Mouse (Mus musculus) CH12.LX (cell line): Measurements from ENCODE around the gene 1700013H16Rik. TPM values are rescaled to one million over a fixed set of nuclear protein-coding genes. Genes with fewer than 3 reads are reported as not detected.

Experiments used
- DNase-seq: peaks from one replicate; pipeline ENCODE4 v3.0.0-alpha.2; 2013; ENCODE audit errors: extremely low read depth
- H3K27ac ChIP-seq: 2 replicates; pipeline ENCODE4 v1.5.1; 2012; ENCODE audit warnings: low read depth, mild to moderate bottlenecking, control low read depth, moderate library complexity; ENCODE audit not compliant: insufficient read depth
- H3K27me3 ChIP-seq: replicated peaks from 2 replicates; pipeline ENCODE3; 2012; ENCODE audit warnings: inconsistent platforms
- H3K36me3 ChIP-seq, 2 experiments: replicated peaks in 1 of 2; 2 replicates each; pipeline versions ENCODE3 to v1.6.1; 2012; ENCODE audit warnings: inconsistent platforms in 1 of 2, low read length in 1 of 2, mild to moderate bottlenecking in 1 of 2, mixed read lengths in 1 of 2, moderate library complexity in 1 of 2; ENCODE audit not compliant: control insufficient read depth in 1 of 2, insufficient read depth in 1 of 2
- H3K4me1 ChIP-seq, 2 experiments: 2 replicates each; pipeline ENCODE4 v1.6.1; 2012; ENCODE audit warnings: inconsistent platforms in 1 of 2, moderate library complexity in 1 of 2; ENCODE audit not compliant: insufficient read depth in 2 of 2, control insufficient read depth in 1 of 2
- H3K4me2 ChIP-seq: 2 replicates; pipeline ENCODE4 v1.6.1; 2012; ENCODE audit warnings: low read depth, mild to moderate bottlenecking, control low read depth; ENCODE audit not compliant: poor library complexity, insufficient read depth, severe bottlenecking
- H3K4me3 ChIP-seq, 3 experiments: fragments of 150-350 bp in 1 of 3; sonication (generic) in 1 of 3; replicated peaks in 1 of 3; 2 replicates each; pipeline versions ENCODE3 to v1.5.1; 2011 to 2012; ENCODE audit warnings: low read depth in 2 of 3, low read length in 2 of 3, mild to moderate bottlenecking in 2 of 3, moderate library complexity in 2 of 3, control low read depth in 1 of 3, improper control_type of control experiment in 1 of 3, inconsistent platforms in 1 of 3, mixed read lengths in 1 of 3; ENCODE audit not compliant: poor library complexity in 1 of 3
- H3K79me2 ChIP-seq: replicated peaks from 2 replicates; pipeline ENCODE4 v1.6.1; 2012; ENCODE audit warnings: mild to moderate bottlenecking, moderate library complexity; ENCODE audit not compliant: control insufficient read depth, poor library complexity, insufficient read depth, severe bottlenecking; ENCODE audit errors: extremely low read depth
- H3K9ac ChIP-seq: 2 replicates; pipeline ENCODE4 v1.6.1; 2012; ENCODE audit warnings: low read depth, mild to moderate bottlenecking, control low read depth, moderate library complexity; ENCODE audit not compliant: insufficient read depth
- H3K9me3 ChIP-seq: replicated peaks from 2 replicates; pipeline ENCODE3; 2012; ENCODE audit warnings: low read length, inconsistent platforms, mixed read lengths
- BHLHE40 ChIP-seq: IDR thresholded peaks from 2 replicates; pipeline ENCODE4 v1.6.1; 2011; ENCODE audit warnings: mild to moderate bottlenecking, low read depth, low read length, improper control_type of control experiment
- CHD2 ChIP-seq: IDR thresholded peaks from 2 replicates; pipeline ENCODE4 v1.6.1; 2011; ENCODE audit warnings: low read length, improper control_type of control experiment
- E2F4 ChIP-seq: IDR thresholded peaks from 2 replicates; pipeline ENCODE4 v1.6.1; 2011; ENCODE audit warnings: low read depth, low read length, improper control_type of control experiment; ENCODE audit not compliant: insufficient replicate concordance
- ELF1 ChIP-seq: IDR thresholded peaks from 2 replicates; pipeline ENCODE4 v1.6.1; 2014; ENCODE audit warnings: low read depth, mild to moderate bottlenecking, inconsistent platforms, low read length, improper control_type of control experiment
- IRF4 ChIP-seq: IDR thresholded peaks from 2 replicates; pipeline ENCODE4 v1.6.1; 2014; ENCODE audit warnings: low read depth, mild to moderate bottlenecking, inconsistent platforms, low read length, improper control_type of control experiment
- KAT2A ChIP-seq: IDR thresholded peaks from 2 replicates; pipeline ENCODE4 v1.6.1; 2012; ENCODE audit warnings: low read length, improper control_type of control experiment, inconsistent platforms; ENCODE audit not compliant: insufficient replicate concordance
- MAFK ChIP-seq: IDR thresholded peaks from 2 replicates; pipeline ENCODE4 v1.6.1; 2011; ENCODE audit warnings: low read length, improper control_type of control experiment; ENCODE audit not compliant: insufficient replicate concordance
- MEF2A ChIP-seq: IDR thresholded peaks from 2 replicates; pipeline ENCODE4 v1.6.1; 2014; ENCODE audit warnings: low read depth, mild to moderate bottlenecking, inconsistent platforms, low read length, improper control_type of control experiment, borderline replicate concordance
- MXI1 ChIP-seq: IDR thresholded peaks from 2 replicates; pipeline ENCODE4 v1.6.1; 2011; ENCODE audit warnings: mild to moderate bottlenecking, low read depth, low read length, improper control_type of control experiment
- MYC ChIP-seq: IDR thresholded peaks from 2 replicates; pipeline ENCODE4 v1.6.1; 2011; ENCODE audit warnings: low read depth, mild to moderate bottlenecking, improper control_type of control experiment, low read length
- NELFE ChIP-seq: IDR thresholded peaks from 2 replicates; pipeline ENCODE4 v1.6.1; 2011; ENCODE audit warnings: low read depth, low read length, improper control_type of control experiment
- NRF1 ChIP-seq: IDR thresholded peaks from 2 replicates; pipeline ENCODE4 v1.6.1; 2014; ENCODE audit warnings: low read depth, mild to moderate bottlenecking, inconsistent platforms, low read length, improper control_type of control experiment, moderate library complexity
- POLR2A ChIP-seq: IDR thresholded peaks from 2 replicates; pipeline ENCODE4 v1.6.1; 2011; ENCODE audit warnings: low read depth, mild to moderate bottlenecking, improper control_type of control experiment, low read length
- POLR2AphosphoS2 ChIP-seq: IDR thresholded peaks from 2 replicates; pipeline ENCODE4 v1.6.1; 2011; ENCODE audit warnings: low read depth, low read length, improper control_type of control experiment
- RAD21 ChIP-seq: IDR thresholded peaks from 2 replicates; pipeline ENCODE4 v1.6.1; 2011; ENCODE audit warnings: low read depth, mild to moderate bottlenecking, low read length, improper control_type of control experiment, moderate library complexity
- RCOR1 ChIP-seq: conservative IDR thresholded peaks from 2 replicates; pipeline ENCODE4 v1.6.1; 2012; ENCODE audit warnings: low read depth, mild to moderate bottlenecking, inconsistent platforms, low read length, improper control_type of control experiment
- TBP ChIP-seq: conservative IDR thresholded peaks from 2 replicates; pipeline ENCODE4 v1.6.1; 2011; ENCODE audit warnings: low read depth, low read length, improper control_type of control experiment
- TCF12 ChIP-seq: IDR thresholded peaks from 2 replicates; pipeline ENCODE4 v1.6.1; 2014; ENCODE audit warnings: low read depth, mild to moderate bottlenecking, inconsistent platforms, low read length, improper control_type of control experiment
- UBTF ChIP-seq: IDR thresholded peaks from 2 replicates; pipeline ENCODE4 v1.6.1; 2012; ENCODE audit warnings: low read depth, mild to moderate bottlenecking, inconsistent platforms, low read length, improper control_type of control experiment, moderate library complexity
- USF1 ChIP-seq: IDR thresholded peaks from 2 replicates; pipeline ENCODE4 v1.6.1; 2014; ENCODE audit warnings: low read depth, mild to moderate bottlenecking, inconsistent platforms, low read length, improper control_type of control experiment
- USF2 ChIP-seq: conservative IDR thresholded peaks from 2 replicates; pipeline ENCODE4 v1.6.1; 2011; ENCODE audit warnings: low read depth, low read length, improper control_type of control experiment
- dilution Hi-C: fragments of 300-500 bp; cut with MboI; formaldehyde crosslinking; loops from 2 replicates; pipeline ENCODE4 v1.14.3; 2020; ENCODE audit warnings: low sequenced_read_pairs; ENCODE audit not compliant: extremely low pct_unique_long_range_greater_than_20kb, extremely low pct_ligation_motif_present
- in situ Hi-C: fragments of 300-500 bp; cut with MboI; formaldehyde crosslinking; loops from 3 replicates; pipeline ENCODE4 v1.14.3; 2019; ENCODE audit warnings: low sequenced_read_pairs, low pct_ligation_motif_present, low pct_unique_long_range_greater_than_20kb, mixed read lengths
- polyA plus RNA-seq: library from polyadenylated mRNA; unstranded; fragments of >175 nt; gene quantifications from 2 replicates; pipeline ENCODE4 v1.2.1, GENCODE M21; 2012; ENCODE audit warnings: low read depth; ENCODE audit not compliant: insufficient read length
- total RNA-seq, 2 experiments: library from RNA; depleted of rRNA; stranded (reverse); fragments of 300-350 nt in 1 of 2; fragments of >200 nt in 1 of 2; gene quantifications; 2 replicates each; pipeline ENCODE4 v1.2.3; 2012 to 2014

The 1700013H16Rik gene
- total and polyA plus RNA-seq, 3 experiments = not detected

- no peak overlapping the region for H3K4me2 ChIP-seq
- no peaks in the 10 kb centered on the region for H3K9me3 ChIP-seq
- no peak for TF ChIP-seq ELF1
- no peak for TF ChIP-seq USF2
- no peak for TF ChIP-seq RCOR1
- TF ChIP-seq NRF1 = no peak
- TF ChIP-seq POLR2A = no peak
- no peak for TF ChIP-seq TBP
- TF ChIP-seq BHLHE40 = no peak
- TF ChIP-seq E2F4 = no peak
- no peak for TF ChIP-seq POLR2AphosphoS2
- no peak for TF ChIP-seq TCF12
- H3K27me3 ChIP-seq = no peaks in the 10 kb centered on the region
- no peaks in the 10 kb centered on the region for H3K4me1 ChIP-seq
- no peaks in the 10 kb centered on the region for H3K79me2 ChIP-seq
- no peak for DNase-seq
- in situ Hi-C loops = no loop called here
- dilution Hi-C loops = no loop called here
- no peak overlapping the region for H3K9ac ChIP-seq
- H3K36me3 ChIP-seq = no peaks in the 10 kb centered on the region
- H3K4me3 ChIP-seq = no peak overlapping the region
- H3K27ac ChIP-seq = no peak overlapping the region
Observed at GRCm38 (mm10) chrX:53728967-53729366, 28.7 kb downstream of the 1700013H16Rik start.

- H3K27ac ChIP-seq = no peak within 1 kb of the TSS
- no peaks in the 10 kb centered on the region for H3K27me3 ChIP-seq
- no peaks in the 10 kb centered on the region for H3K79me2 ChIP-seq
- DNase-seq = no peak
- dilution Hi-C loops (no loop called here), in situ Hi-C loops (no loop called here)
- no peaks in the 10 kb centered on the region for H3K36me3 ChIP-seq
- no peak within 1 kb of the TSS for H3K4me2 ChIP-seq
- H3K9ac ChIP-seq = no peak within 1 kb of the TSS
- no peaks in the 10 kb centered on the region for H3K4me1 ChIP-seq
- no peaks in the 10 kb centered on the region for H3K9me3 ChIP-seq
- no peak for TF ChIP-seq NELFE
- no peak for TF ChIP-seq ELF1
- no peak for TF ChIP-seq IRF4
- no peak for TF ChIP-seq KAT2A
- no peak for TF ChIP-seq USF1
- no peak for TF ChIP-seq CHD2
- no peak for TF ChIP-seq UBTF
- TF ChIP-seq MXI1 = no peak
- TF ChIP-seq MYC = no peak
- TF ChIP-seq BHLHE40 = no peak
- TF ChIP-seq MEF2A = no peak
- no peak for TF ChIP-seq TBP
- no peak for TF ChIP-seq POLR2AphosphoS2
- TF ChIP-seq RAD21 = no peak
- no peak for TF ChIP-seq MAFK
- TF ChIP-seq, all 38 proteins: peak for 0
- H3K4me3 ChIP-seq = no peak within 1 kb of the TSS
Observed at GRCm38 (mm10) chrX:53724596-53724995, 33.0 kb downstream of the 1700013H16Rik start, which contains the start of gene 4930502E18Rik. Gene 4930502E18Rik (plus strand): TSS chrX:53724826.
